Mouse (Mus musculus) forebrain, embryonic 15.5 days (tissue): ENCODE data around the gene Plxdc2. TPM values are rescaled to one million over a fixed set of nuclear protein-coding genes. Genes with fewer than 3 reads are reported as not detected.
A peak's percentile ranks its signal among the peaks of the same experiment; 100 is the strongest.

Source experiments
- ATAC-seq: fragments of 200-750 bp; cut with Nextera tagmentation; replicated peaks from 2 replicates; pipeline ENCODE4 v1.8.0; 2017; ENCODE audit warnings: mild to moderate bottlenecking, moderate TSS enrichment, moderate library complexity
- H3K27ac ChIP-seq: fragments of 300-500 bp; sonication (generic); replicated peaks from 2 replicates; pipeline ENCODE4 v1.5.1; 2015; ENCODE audit warnings: mild to moderate bottlenecking, inconsistent platforms
- H3K27me3 ChIP-seq: fragments of 300-500 bp; sonication (generic); 2 replicates; pipeline ENCODE4 v1.6.1; 2015; ENCODE audit warnings: inconsistent platforms
- H3K36me3 ChIP-seq: fragments of 300-500 bp; sonication (generic); 2 replicates; pipeline ENCODE4 v1.6.1; 2015; ENCODE audit warnings: mild to moderate bottlenecking, inconsistent platforms
- H3K4me1 ChIP-seq: fragments of 300-500 bp; sonication (generic); 2 replicates; pipeline ENCODE4 v1.6.1; 2015; ENCODE audit warnings: inconsistent platforms
- H3K4me2 ChIP-seq: fragments of 300-500 bp; sonication (generic); replicated peaks from 2 replicates; pipeline ENCODE4 v1.6.1; 2015; ENCODE audit warnings: mild to moderate bottlenecking, inconsistent platforms
- H3K4me3 ChIP-seq: fragments of 300-500 bp; sonication (generic); 2 replicates; pipeline ENCODE4 v1.5.1; 2015; ENCODE audit warnings: mild to moderate bottlenecking, inconsistent platforms
- H3K9ac ChIP-seq: fragments of 300-500 bp; sonication (generic); replicated peaks from 2 replicates; pipeline ENCODE4 v1.6.1; 2015; ENCODE audit warnings: mild to moderate bottlenecking, inconsistent platforms
- H3K9me3 ChIP-seq: fragments of 300-500 bp; sonication (generic); 2 replicates; pipeline ENCODE4 v1.6.1; 2016; ENCODE audit warnings: inconsistent platforms
- WGBS: fragments of 180-500 bp; shearing (Covaris S2); methylation state at CpG from one replicate; pipeline ENCODE4 v1.1.7; 2015; ENCODE audit warnings: mixed read lengths; 5-methylcytosine and 5-hydroxymethylcytosine counted together
- polyA plus RNA-seq: library from polyadenylated mRNA; unstranded; fragments of >200 nt; fragmentation: Nextera tagmentation; extraction: Ambion mirVana; gene quantifications from 2 replicates; pipeline ENCODE4 v1.2.1, GENCODE M21; 2015

Plxdc2 gene
- polyA plus RNA-seq, 1 experiment from 2014 or later = 12.8 TPM

DNA sequence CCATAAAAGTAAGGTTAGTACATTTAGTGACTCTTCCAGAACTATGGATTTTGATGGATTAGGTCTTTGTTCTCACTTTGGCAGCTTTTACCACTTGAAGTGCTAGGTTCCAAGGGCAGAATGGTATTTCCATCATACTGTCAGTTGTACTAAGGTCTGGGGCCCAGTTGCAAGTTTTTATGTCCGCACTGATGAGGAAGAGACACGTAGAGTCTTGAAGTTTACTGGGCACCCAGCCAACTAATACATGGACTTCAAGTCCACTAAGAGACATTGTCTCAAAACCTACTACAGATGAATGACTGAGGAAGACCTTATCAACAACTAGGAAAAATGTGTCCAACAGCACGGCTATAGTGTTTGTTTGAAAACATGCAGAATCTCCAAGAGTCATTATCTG, 242.1 kb downstream of the Plxdc2 start:
- Histone ChIP-seq H3K9me3 (no peaks in the 10 kb centered on the region), H3K4me3 (no peak overlapping the region)
- 77% methylated on average over 3 of the region's 3 CpGs for WGBS

DNA sequence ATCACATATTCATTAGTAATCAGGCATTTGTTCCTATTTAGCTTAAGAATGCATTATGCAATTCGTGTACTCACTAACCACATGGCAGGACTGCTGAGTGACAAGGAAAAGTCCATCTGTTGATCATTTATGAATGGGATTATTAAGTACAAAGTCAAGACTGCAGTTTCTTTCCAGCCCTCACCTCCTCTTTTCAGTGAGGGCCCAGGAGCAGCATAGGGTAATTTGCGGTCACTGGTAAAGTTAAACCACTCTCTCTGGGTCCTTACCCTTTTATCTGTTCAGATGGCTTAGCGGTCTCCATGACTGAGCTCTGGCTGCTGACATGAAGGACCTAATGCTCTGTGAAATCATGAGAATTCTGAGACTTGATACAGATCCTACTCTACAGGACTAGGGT, 248.2 kb downstream of the Plxdc2 start:
- Histone ChIP-seq H3K4me3 (no peak overlapping the region), H3K9ac (no peak overlapping the region), H3K9me3 (no peaks in the 10 kb centered on the region), H3K4me1 (no peaks in the 10 kb centered on the region), H3K36me3 (no peaks in the 10 kb centered on the region), H3K4me2 (no peak overlapping the region), H3K27me3 (no peaks in the 10 kb centered on the region), H3K27ac (no peak overlapping the region)
- no peak for ATAC-seq
- WGBS = 79% methylated on average over 3 of the region's 3 CpGs

More for the DNA sequence above, 242.1 kb downstream of the Plxdc2 start:
- no peak overlapping the region for H3K4me2 ChIP-seq
- no peaks in the 10 kb centered on the region for H3K36me3 ChIP-seq
- H3K27ac ChIP-seq = no peak overlapping the region
- no peaks in the 10 kb centered on the region for H3K27me3 ChIP-seq
- H3K9ac ChIP-seq = no peak overlapping the region
- ATAC-seq = no peak
- H3K4me1 ChIP-seq = no peaks in the 10 kb centered on the region

DNA sequence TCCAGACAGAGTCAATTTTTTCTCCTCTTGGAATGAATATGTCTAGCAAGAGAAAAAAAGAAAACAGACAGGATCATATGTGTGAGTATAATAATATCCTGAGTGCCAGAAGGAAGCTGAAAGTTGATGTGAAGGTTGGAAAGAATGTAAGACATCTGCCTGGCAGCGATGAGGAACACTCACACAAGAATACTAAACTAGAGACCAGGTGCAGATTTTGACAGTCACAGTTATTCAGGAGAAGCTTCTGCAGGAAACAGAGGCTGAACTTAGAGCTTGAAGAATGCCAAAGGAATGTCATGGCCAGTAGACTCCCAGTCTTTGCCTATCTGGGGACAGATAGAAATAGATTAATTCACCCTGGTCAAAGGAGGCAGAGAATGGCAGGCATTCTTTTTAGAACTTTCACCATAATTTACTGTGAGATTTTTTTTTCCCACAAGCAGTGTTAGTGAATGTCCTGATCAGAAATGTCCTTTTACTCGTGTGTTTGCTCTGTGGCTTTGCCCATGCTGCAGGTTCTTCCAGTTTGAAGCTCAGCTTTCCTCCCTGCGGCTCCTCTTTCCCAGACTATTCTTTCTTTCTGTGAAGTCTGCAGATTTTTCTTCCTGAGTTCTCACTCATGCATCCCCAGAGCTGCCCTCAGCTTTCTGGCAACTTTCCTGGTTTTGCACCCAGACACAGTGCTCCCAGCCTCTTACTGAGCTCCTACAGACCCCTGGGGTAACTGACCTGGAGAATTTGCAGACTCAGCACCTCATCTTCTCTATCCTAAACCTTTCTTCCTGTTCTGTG, 251.9 kb downstream of the Plxdc2 start:
- Histone ChIP-seq H3K4me1 (no peaks in the 10 kb centered on the region), H3K4me2 (no peak overlapping the region), H3K27ac (no peak overlapping the region), H3K27me3 (no peaks in the 10 kb centered on the region), H3K4me3 (no peak overlapping the region), H3K9ac (no peak overlapping the region), H3K9me3 (no peaks in the 10 kb centered on the region), H3K36me3 (no peaks in the 10 kb centered on the region)
- no peak for ATAC-seq
- WGBS = 72% methylated on average over 3 of the region's 3 CpGs

DNA sequence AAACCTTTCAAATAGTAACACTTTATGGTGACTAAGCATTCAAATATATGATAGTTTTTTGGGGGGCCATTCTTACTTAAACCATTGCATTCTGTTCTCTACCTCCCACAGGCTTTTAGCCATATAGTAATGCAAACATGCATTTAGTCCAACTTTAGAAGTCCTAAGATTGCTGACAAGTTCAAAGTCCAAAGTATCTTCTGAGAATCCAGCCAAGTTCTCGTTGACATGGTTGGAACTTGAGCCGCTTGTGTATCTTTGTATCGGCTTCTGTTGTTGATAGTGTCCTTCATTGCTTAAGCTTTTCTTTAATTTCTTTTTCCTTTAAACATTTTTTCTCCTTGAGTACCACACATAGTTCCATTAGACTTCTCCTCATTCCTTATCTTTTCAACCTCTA, 286.0 kb downstream of the Plxdc2 start:
- 95% methylated on average over 3 of the region's 3 CpGs for WGBS

DNA sequence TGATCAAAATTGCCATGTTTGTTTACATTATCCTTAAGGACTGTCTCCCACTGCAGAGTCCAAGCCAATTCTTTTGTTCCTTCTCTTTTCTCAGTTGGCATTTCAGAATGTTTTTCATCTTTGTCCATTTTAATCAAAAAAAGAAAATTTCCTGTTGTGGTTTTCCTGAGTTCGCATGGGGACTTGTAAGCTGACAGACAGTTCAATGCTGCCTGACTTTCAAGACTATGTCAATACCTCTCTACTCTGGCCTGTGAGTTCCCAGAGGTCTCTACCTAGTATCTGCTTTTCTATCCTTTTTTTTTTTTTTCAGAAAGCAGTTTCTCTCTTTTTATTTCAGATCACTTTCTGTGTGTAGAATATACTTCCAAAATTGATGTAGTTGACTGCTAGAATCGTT, 295.6 kb downstream of the Plxdc2 start:
- H3K9me3 ChIP-seq = no peaks in the 10 kb centered on the region
- no peak overlapping the region for H3K4me2 ChIP-seq
- ATAC-seq = no peak
- no peaks in the 10 kb centered on the region for H3K4me1 ChIP-seq
- H3K27ac ChIP-seq = no peak overlapping the region
- no peaks in the 10 kb centered on the region for H3K36me3 ChIP-seq
- H3K9ac ChIP-seq = no peak overlapping the region
- H3K4me3 ChIP-seq = no peak overlapping the region
- no peaks in the 10 kb centered on the region for H3K27me3 ChIP-seq
- WGBS = 87% methylated on average over 2 of the region's 2 CpGs

More for the DNA sequence above, 286.0 kb downstream of the Plxdc2 start:
- Histone ChIP-seq H3K36me3 (no peaks in the 10 kb centered on the region), H3K27me3 (no peaks in the 10 kb centered on the region), H3K4me2 (no peak overlapping the region), H3K9me3 (0 out of 2 replicates have a peak, but pooled peaks cover 2% of the 10 kb centered on the region), H3K4me1 (no peaks in the 10 kb centered on the region), H3K9ac (no peak overlapping the region), H3K4me3 (no peak overlapping the region), H3K27ac (no peak overlapping the region)
- no peak for ATAC-seq

DNA sequence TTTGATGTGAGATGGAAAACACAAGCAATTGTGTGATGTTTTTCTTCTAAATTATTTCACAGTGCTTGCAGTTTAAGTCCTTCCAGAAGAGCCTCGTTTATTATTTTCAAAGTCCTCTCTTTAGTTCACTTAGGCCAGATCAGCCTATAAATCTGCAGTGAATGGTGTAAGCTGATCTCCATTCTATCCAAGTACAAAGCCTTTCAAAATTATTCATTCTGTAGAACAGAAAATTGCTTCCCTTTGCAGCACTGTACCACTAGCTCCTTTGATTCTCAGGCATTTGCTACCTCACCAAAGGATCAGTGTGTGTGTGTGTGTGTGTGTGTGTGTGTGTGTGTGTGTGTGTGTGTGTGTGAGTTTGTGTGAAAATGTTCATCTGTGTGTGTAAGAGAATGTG, 308.4 kb downstream of the Plxdc2 start:
- Histone ChIP-seq H3K9me3 (no peaks in the 10 kb centered on the region), H3K9ac (no peak overlapping the region), H3K4me3 (no peak overlapping the region), H3K4me2 (no peak overlapping the region), H3K36me3 (no peaks in the 10 kb centered on the region), H3K27me3 (no peaks in the 10 kb centered on the region), H3K4me1 (0 out of 2 replicates have a peak, but pooled peaks cover 3% of the 10 kb centered on the region), H3K27ac (no peak overlapping the region)
- WGBS = 4% methylated on average over 1 of the region's 1 CpGs
- peak; percentile 55; the same call in 1 of the 2 replicates for ATAC-seq

DNA sequence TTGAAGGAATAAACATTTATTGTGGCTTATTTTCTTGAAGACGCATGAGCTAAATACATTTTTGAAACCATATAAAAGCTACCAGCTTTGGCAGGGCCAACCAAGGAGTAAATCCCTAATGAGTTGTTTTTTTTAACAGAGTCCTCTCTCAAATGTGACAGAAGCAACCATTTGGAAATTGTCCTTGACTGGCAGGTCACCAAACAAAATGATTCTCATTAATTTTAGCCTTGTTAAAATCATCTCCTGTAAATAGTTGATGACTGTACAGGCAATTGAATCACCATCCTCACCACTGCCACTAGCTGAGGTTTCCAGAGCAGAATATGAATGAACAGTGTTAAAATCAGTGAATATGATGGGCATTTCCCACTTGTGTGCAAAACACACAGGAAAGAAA, 312.3 kb downstream of the Plxdc2 start:
- H3K4me2 ChIP-seq = no peak overlapping the region
- H3K27me3 ChIP-seq = no peaks in the 10 kb centered on the region
- no peak overlapping the region for H3K9ac ChIP-seq
- ATAC-seq = no peak
- 76% methylated on average over 1 of the region's 1 CpGs for WGBS
- no peak overlapping the region for H3K27ac ChIP-seq
- H3K9me3 ChIP-seq = no peaks in the 10 kb centered on the region
- no peak overlapping the region for H3K4me3 ChIP-seq
- H3K36me3 ChIP-seq = no peaks in the 10 kb centered on the region
- 0 out of 2 replicates have a peak, but pooled peaks cover 3% of the 10 kb centered on the region for H3K4me1 ChIP-seq

DNA sequence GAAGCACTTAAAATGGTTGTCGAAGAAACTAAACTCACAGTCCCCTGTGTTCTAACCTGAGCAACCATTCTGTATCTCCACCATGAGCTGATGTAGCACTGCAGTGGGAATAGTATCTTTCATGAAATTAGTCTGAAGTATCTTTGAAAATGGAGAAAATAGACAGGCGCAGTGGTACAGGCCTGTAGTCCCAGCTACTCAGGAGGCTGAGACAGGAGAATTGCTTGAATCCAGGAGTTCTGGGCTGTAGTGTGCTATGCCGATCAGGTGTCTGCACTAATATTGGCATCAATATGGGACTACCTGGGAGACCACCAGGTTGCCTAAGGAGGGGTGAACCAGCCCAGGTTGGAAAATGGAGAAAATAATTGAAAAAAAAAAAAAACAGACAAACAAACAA, 326.8 kb downstream of the Plxdc2 start:
- ATAC-seq = no peak
- Histone ChIP-seq H3K9ac (no peak overlapping the region), H3K27me3 (no peaks in the 10 kb centered on the region), H3K27ac (no peak overlapping the region), H3K9me3 (no peaks in the 10 kb centered on the region), H3K36me3 (no peaks in the 10 kb centered on the region), H3K4me3 (no peak overlapping the region), H3K4me1 (no peaks in the 10 kb centered on the region), H3K4me2 (no peak overlapping the region)
- 97% methylated on average over 3 of the region's 3 CpGs for WGBS

DNA sequence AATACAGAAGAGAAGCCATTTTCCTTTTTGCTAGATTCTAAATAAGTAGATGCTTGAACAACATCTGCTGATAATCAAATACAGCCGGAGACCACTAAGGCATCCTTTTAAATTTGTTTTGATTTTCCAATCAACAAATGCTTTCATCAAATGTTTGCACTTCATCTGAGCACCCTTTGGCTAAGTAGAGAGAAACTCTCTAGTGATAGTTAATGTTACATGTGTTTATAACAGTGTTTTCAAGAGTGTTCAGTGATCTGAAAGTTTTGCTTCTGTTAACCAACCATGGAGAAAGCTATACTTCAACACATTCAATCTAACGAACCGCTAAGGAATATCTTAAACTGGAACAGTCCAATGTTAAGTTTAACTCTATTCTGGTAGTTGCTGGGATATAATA, 327.6 kb downstream of the Plxdc2 start:
- no peak overlapping the region for H3K4me3 ChIP-seq
- H3K9ac ChIP-seq = no peak overlapping the region
- no peaks in the 10 kb centered on the region for H3K27me3 ChIP-seq
- H3K27ac ChIP-seq = no peak overlapping the region
- H3K4me1 ChIP-seq = no peaks in the 10 kb centered on the region
- no peaks in the 10 kb centered on the region for H3K9me3 ChIP-seq
- no peaks in the 10 kb centered on the region for H3K36me3 ChIP-seq
- 72% methylated on average over 3 of the region's 3 CpGs for WGBS
- no peak for ATAC-seq
- H3K4me2 ChIP-seq = no peak overlapping the region

DNA sequence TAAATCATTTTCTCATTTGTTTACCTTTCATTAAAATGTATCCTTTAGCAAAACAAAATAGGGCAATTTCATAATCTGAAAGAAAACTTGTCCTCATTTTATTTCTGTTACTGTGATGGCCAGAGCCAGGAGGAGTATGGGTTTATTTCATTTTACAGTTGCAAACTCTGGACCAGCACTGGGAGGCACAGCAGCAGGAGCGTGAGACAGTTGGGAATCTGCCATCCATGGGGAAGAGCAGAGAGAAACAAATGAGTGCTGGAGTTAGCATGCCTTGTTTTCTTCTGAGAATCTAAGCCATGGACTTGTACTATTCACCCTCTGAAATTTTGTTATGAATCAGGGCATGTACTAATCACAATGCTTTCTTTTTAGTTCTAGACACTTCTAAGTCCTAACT, 328.4 kb downstream of the Plxdc2 start:
- no peak overlapping the region for H3K4me2 ChIP-seq
- H3K36me3 ChIP-seq = no peaks in the 10 kb centered on the region
- WGBS = 72% methylated on average over 1 of the region's 1 CpGs
- H3K4me3 ChIP-seq = no peak overlapping the region
- H3K9ac ChIP-seq = no peak overlapping the region
- no peaks in the 10 kb centered on the region for H3K9me3 ChIP-seq
- H3K27ac ChIP-seq = no peak overlapping the region
- no peak for ATAC-seq
- H3K27me3 ChIP-seq = no peaks in the 10 kb centered on the region
- no peaks in the 10 kb centered on the region for H3K4me1 ChIP-seq

DNA sequence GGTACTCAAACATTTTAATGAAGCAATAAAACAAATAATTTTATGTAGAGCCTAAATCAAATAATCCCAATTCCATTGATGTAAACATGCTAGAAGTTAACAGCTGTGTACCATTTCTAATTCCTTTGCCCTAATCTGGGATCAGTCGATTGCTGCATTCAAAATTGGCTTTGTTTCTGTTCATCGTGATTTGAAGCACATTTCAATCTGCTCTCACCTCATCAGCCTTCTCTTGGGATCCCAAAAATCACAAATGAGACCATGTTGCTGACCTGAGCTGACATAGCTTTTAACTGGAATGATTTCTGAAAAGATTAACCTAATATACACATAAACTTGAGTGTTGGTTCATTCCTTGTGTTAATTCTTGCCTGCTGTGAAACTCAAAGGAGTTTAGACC, 340.3 kb downstream of the Plxdc2 start:
- H3K9ac ChIP-seq = no peak overlapping the region
- no peaks in the 10 kb centered on the region for H3K36me3 ChIP-seq
- no peaks in the 10 kb centered on the region for H3K4me1 ChIP-seq
- no peak overlapping the region for H3K27ac ChIP-seq
- H3K4me3 ChIP-seq = no peak overlapping the region
- no peaks in the 10 kb centered on the region for H3K9me3 ChIP-seq
- 65% methylated on average over 2 of the region's 2 CpGs for whole genome bisulfite sequencing
- ATAC-seq = no peak
- no peaks in the 10 kb centered on the region for H3K27me3 ChIP-seq
- no peak overlapping the region for H3K4me2 ChIP-seq

DNA sequence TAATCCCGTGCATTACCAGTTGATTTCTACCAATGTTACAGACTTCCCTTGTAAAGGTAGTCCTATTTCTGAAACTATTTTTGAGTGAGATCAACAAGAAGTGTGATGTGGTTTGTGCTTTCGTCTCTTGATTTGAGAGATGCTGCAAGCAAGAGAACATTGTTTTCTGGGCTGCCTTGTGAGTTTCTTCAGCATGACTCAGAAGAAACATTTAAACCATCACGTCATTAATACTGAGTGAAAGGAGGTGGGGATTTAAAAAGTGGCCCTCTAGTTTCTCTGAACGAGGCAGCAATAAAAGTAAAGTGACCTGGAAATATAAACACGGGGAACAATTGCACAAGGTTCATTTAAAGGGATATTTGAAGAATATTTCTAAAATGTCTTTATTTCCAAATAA, 341.1 kb downstream of the Plxdc2 start:
- no peak for ATAC-seq
- no peak overlapping the region for H3K4me3 ChIP-seq
- 68% methylated on average over 5 of the region's 5 CpGs for WGBS
- H3K27ac ChIP-seq = no peak overlapping the region
- H3K9me3 ChIP-seq = no peaks in the 10 kb centered on the region
- no peaks in the 10 kb centered on the region for H3K36me3 ChIP-seq
- no peaks in the 10 kb centered on the region for H3K27me3 ChIP-seq
- H3K9ac ChIP-seq = no peak overlapping the region
- no peaks in the 10 kb centered on the region for H3K4me1 ChIP-seq
- no peak overlapping the region for H3K4me2 ChIP-seq

DNA sequence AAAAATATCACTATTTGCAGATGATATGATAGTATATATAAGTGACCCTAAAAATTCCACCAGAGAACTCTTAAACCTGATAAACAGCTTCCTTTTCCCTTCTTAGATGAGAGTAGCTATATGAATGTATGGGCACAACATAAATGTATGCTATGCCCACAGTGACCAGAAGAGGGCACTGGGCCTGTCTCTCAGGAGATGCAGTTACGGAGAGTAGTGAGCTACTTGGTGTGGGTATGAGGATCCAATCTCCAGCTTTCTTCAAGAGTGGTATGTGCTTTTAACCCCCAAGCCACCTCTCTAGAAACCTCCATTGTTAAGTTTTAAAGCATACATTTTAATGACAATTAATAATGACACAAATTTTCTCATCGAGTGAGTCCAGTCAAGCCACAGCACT, 350.1 kb downstream of the Plxdc2 start:
- no peak overlapping the region for H3K4me2 ChIP-seq
- no peak overlapping the region for H3K27ac ChIP-seq
- no peak for ATAC-seq
- no peaks in the 10 kb centered on the region for H3K36me3 ChIP-seq
- H3K9me3 ChIP-seq = no peaks in the 10 kb centered on the region
- 85% methylated on average over 2 of the region's 2 CpGs for WGBS
- H3K9ac ChIP-seq = no peak overlapping the region
- H3K27me3 ChIP-seq = no peaks in the 10 kb centered on the region
- no peak overlapping the region for H3K4me3 ChIP-seq
- no peaks in the 10 kb centered on the region for H3K4me1 ChIP-seq
